ENCODE assay signal across 18 mouse cellular contexts in genomic region chr1:89189204-89189603, GRCm38 (mm10).
DNase-seq lines count a peak whose midpoint lies in the region; ATAC-seq and TF ChIP-seq lines count a peak whose summit lies in the region.
"Had no signal": no experiment of that assay in that cellular context is flagged by ENCODE, and none has a peak within 500 bp of the region (broad histone marks: within the 10 kb centered on the region; RNA-seq: fewer than 3 reads in every experiment).

No protein-coding gene starts in this region.

- ATAC-seq in lung, postnatal 0 days, result no peak
- ATAC-seq: intestine, embryonic 16.5 days had no signal

- no peak overlapping the region for H3K27ac ChIP-seq in lung, postnatal 0 days (ENCODE audit: low read length)
- H3K27ac ChIP-seq: embryonic facial prominence, embryonic 13.5 days; hindbrain, embryonic 14.5 days; neural tube, embryonic 12.5 days had no signal

- no peak for TF ChIP-seq EP300 in lung, postnatal 0 days (IDR thresholded peaks at IDR 0.05)

- H3K27me3 ChIP-seq in lung, postnatal 0 days (replicated peaks; ENCODE audit: insufficient read depth, low read length), result no peaks in the 10 kb centered on the region
- H3K27me3 ChIP-seq: neural tube, embryonic 12.5 days had no signal

- no peaks in the 10 kb centered on the region for H3K36me3 ChIP-seq in lung, postnatal 0 days (ENCODE audit: insufficient read depth, low read length)
- H3K36me3 ChIP-seq: embryonic facial prominence, embryonic 13.5 days; neural tube, embryonic 12.5 days had no signal

- H3K9ac ChIP-seq in lung, postnatal 0 days (replicated peaks; ENCODE audit: low read depth), result no peak overlapping the region
- H3K9ac ChIP-seq: embryonic facial prominence, embryonic 13.5 days; hindbrain, embryonic 14.5 days; neural tube, embryonic 12.5 days had no signal

- H3K4me2 ChIP-seq in lung, postnatal 0 days (replicated peaks; ENCODE audit: low read depth, low read length), result no peak overlapping the region
- H3K4me2 ChIP-seq: embryonic facial prominence, embryonic 13.5 days; hindbrain, embryonic 14.5 days; neural tube, embryonic 12.5 days had no signal

- 74% methylated on average over 5 of the region's 5 CpGs for WGBS in lung, postnatal 0 days

- TF ChIP-seq CTCF in lung, postnatal 0 days (IDR thresholded peaks at IDR 0.05), result no peak

- DNase-seq in embryo, embryonic 11 days, result peak; percentile 53
- DNase-seq in embryo, embryonic 9.5 days (ENCODE audit: extremely low spot score), result no peak
- DNase-seq in heart, postnatal 4 days, result peak; percentile 27
- no peak for DNase-seq in heart, adult 9 months (ENCODE audit: low spot score in 2 of 2)
- peak; percentile 32 for DNase-seq in lung, postnatal 0 days (ENCODE audit: low spot score)
- DNase-seq in lung, postnatal 14 days, result no peak
- DNase-seq in WW6 (ENCODE audit: low read depth, low spot score), result peak; percentile 57
- DNase-seq in ovary, postnatal 10 days (ENCODE audit: low spot score), result no peak
- DNase-seq: adrenal gland, postnatal 10 days; cerebellum, postnatal 10 days; gastrocnemius, postnatal 36 days; layer of hippocampus, postnatal 36 days; midbrain, embryonic 14.5 days; thymus, adult 2 months had no signal

- no peaks in the 10 kb centered on the region for H3K4me1 ChIP-seq in lung, postnatal 0 days (ENCODE audit: insufficient read depth, low read depth, low read length)
- H3K4me1 ChIP-seq: neural tube, embryonic 12.5 days had no signal

- H3K9me3 ChIP-seq in lung, postnatal 0 days (ENCODE audit: low read length), result no peaks in the 10 kb centered on the region
- H3K9me3 ChIP-seq: embryonic facial prominence, embryonic 13.5 days; neural tube, embryonic 12.5 days had no signal

- no peak overlapping the region for H3K4me3 ChIP-seq in lung, postnatal 0 days (ENCODE audit: low read depth, low read length)
- H3K4me3 ChIP-seq: embryonic facial prominence, embryonic 13.5 days; neural tube, embryonic 12.5 days had no signal

Comparison
In these comparisons a context has a peak if more than half of its experiments do, and no peak if none do; other contexts are left out.
1. DNase-seq: peak in embryo, embryonic 11 days (single experiment), heart, postnatal 4 days (single experiment), lung, postnatal 0 days (single experiment) and WW6 (single experiment); none in embryo, embryonic 9.5 days (single experiment), heart, adult 9 months (0 of 2), lung, postnatal 14 days (single experiment) and ovary, postnatal 10 days (single experiment).